In the genomic region with DNA sequence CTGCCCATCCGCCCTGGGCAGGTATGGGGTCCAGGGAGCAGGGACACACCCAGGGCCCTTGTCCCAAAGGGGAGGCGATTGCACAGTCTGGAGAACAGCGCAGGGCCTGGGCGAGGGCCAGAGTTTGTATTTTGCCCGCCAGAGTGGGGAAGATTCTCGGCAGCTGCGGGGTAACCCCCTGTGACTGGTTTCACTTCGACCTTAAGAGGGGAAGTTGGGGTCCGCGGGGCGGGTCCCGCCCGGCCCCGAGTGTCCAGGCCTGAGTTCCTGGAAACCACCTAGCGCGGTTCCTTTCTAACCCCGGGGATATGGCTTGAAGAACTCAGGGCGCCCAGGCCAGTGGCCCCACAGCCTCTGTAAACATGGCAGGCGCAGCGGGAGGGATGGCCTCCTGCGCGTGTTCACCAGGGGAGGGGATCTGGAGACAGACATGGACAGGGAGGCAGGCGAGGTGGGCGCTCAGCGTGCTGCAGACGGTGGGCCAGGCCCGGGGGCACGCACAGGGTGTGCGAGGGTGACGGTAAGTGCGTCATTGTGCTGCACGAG, we compare ENCODE assay signal across 9 mouse cellular contexts. TPM values are rescaled to one million over a fixed set of nuclear protein-coding genes. Genes with fewer than 3 reads are reported as not detected.
DNase-seq lines count a peak whose midpoint lies in the region.
"Had no signal": no experiment of that assay in that cellular context is flagged by ENCODE, and none has a peak within 500 bp of the region (broad histone marks: within the 10 kb centered on the region; RNA-seq: fewer than 3 reads in every experiment).

No protein-coding gene starts in this region.

- DNase-seq in gastrocnemius, postnatal 10 days: peak; percentile 25
- DNase-seq in gastrocnemius, adult 18-20 months (ENCODE audit: low spot score): no peak
- peak; percentile 33 for DNase-seq in thymus, postnatal 4 days
- DNase-seq in thymus, postnatal 10 days (ENCODE audit: low spot score in 2 of 2): no peak
- DNase-seq in monocyte, adult 2 months (ENCODE audit: low read depth in 1 of 2, low spot score in 2 of 2): peak; percentile 68 to 87
- no peak for DNase-seq in adipocyte (ENCODE audit: low spot score)
- DNase-seq in kidney, postnatal 14 days: no peak
- DNase-seq: midbrain, embryonic 14.5 days; right cerebral cortex, postnatal 25 days had no signal

RNA-seq across cellular contexts. Expression of gene Mpv17l2, which starts 7.6 kb away (rescaled TPM):
- total RNA-seq in gastrocnemius, postnatal 10 days (2021): 10 to 100 TPM; 30.1 to 31.4 TPM
- total RNA-seq in gastrocnemius, adult 18-20 months (2021): 10 to 100 TPM; 19.9 to 20.9 TPM

RNA-seq across cellular contexts. Expression of gene Pik3r2, which starts 8.2 kb away (rescaled TPM):
- 10 to 100 TPM; 39.4 to 47.2 TPM for total RNA-seq in gastrocnemius, postnatal 10 days (2021)
- total RNA-seq in gastrocnemius, adult 18-20 months (2021): 10 to 100 TPM; 13.3 to 15.1 TPM

RNA-seq across cellular contexts. Expression of gene Rab3a, which starts 13.8 kb away (rescaled TPM):
- total RNA-seq in gastrocnemius, postnatal 10 days (2021): 10 to 100 TPM; 44.6 to 50.4 TPM
- 10 to 100 TPM; 32.5 to 36.5 TPM for total RNA-seq in gastrocnemius, adult 18-20 months (2021)

RNA-seq across cellular contexts. Expression of gene Mast3, which starts 36.5 kb away (rescaled TPM):
- 1 to 10 TPM; 7.2 to 8.9 TPM for total RNA-seq in gastrocnemius, postnatal 10 days (2021)
- total RNA-seq in gastrocnemius, adult 18-20 months (2021): 1 to 10 TPM; 2.7 TPM

RNA-seq across cellular contexts. Expression of gene Il12rb1, which starts 39.9 kb away (rescaled TPM):
- total RNA-seq in gastrocnemius, postnatal 10 days (2021): under 1 TPM; 0.16 to 0.23 TPM
- total RNA-seq in gastrocnemius, adult 18-20 months (2021): under 1 TPM in 1 of 2 experiments, not detected in 1; 0.07 TPM

Comparison
In these comparisons a context has a peak if more than half of its experiments do, and no peak if none do; other contexts are left out.
1. DNase-seq: peak in gastrocnemius, postnatal 10 days (single experiment), thymus, postnatal 4 days (single experiment) and monocyte, adult 2 months (2 of 2); none in gastrocnemius, adult 18-20 months (single experiment), thymus, postnatal 10 days (0 of 2), adipocyte (single experiment) and kidney, postnatal 14 days (single experiment).